Mouse (Mus musculus): ENCODE results near the gene Ninj2.

- no peak for TF ChIP-seq CTCF (IDR thresholded peaks at IDR 0.05; ENCODE audit: control insufficient read depth, insufficient read depth, insufficient read length)
- TF ChIP-seq CEBPB (IDR thresholded peaks at IDR 0.05; ENCODE audit: low read depth), result no peak
- no peak for TF ChIP-seq MYOD1 (IDR thresholded peaks at IDR 0.05; ENCODE audit: control insufficient read depth, insufficient read length, low read depth)
- no peak for TF ChIP-seq USF1 (IDR thresholded peaks at IDR 0.05; ENCODE audit: low read depth)
These were observed 86.0 kb downstream of the Ninj2 start for GRCm38 (mm10) chr6:120179044-120179755.
